Mouse (Mus musculus) embryonic fibroblast, embryonic 13.5 days (primary cell): ENCODE measurements around the gene Wscd1.

Experiments used
- CTCF ChIP-seq: IDR thresholded peaks from 2 replicates; pipeline ENCODE4 v1.5.1; 2011; ENCODE audit warnings: mild to moderate bottlenecking, control low read depth, low read length, moderate library complexity, borderline replicate concordance; ENCODE audit not compliant: insufficient read depth
- POLR2A ChIP-seq: IDR thresholded peaks from 2 replicates; pipeline ENCODE4 v1.6.1; 2011; ENCODE audit warnings: low read depth, mild to moderate bottlenecking, control low read depth, low read length, moderate library complexity

DNA sequence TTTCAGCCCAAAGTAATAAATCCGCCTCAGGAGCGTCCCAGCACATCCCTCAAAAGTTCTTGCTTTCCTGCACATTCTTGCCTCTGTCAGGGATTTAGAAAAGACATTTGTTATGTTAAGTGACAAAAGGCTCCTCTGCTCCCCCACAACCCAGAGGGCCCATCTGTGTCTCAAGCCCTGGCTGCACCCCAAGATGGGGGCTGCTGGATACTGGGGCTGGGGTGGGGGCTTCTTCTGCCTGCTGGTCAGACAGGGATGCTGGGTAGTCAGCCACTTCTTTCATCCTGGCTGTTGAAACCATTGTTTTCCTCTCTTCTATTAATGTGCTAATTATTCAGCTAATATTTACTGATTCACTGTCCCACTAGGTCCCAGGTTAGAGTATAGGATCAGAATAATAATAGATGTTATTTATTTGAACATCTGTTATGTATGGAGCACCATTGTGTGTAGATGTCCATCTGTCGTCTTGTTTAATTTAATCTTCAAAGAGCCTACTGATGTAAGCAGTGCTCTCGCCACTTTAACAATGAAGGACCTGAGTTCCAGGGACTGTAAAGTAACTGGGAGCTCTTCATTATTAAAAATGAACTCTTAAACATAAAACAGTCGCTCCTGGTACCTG, 14.0 kb downstream of the Wscd1 start:
- TF ChIP-seq POLR2A (no peak), CTCF (no peak)
